10 mouse cellular contexts compared by ENCODE assay signal in the genomic region with DNA sequence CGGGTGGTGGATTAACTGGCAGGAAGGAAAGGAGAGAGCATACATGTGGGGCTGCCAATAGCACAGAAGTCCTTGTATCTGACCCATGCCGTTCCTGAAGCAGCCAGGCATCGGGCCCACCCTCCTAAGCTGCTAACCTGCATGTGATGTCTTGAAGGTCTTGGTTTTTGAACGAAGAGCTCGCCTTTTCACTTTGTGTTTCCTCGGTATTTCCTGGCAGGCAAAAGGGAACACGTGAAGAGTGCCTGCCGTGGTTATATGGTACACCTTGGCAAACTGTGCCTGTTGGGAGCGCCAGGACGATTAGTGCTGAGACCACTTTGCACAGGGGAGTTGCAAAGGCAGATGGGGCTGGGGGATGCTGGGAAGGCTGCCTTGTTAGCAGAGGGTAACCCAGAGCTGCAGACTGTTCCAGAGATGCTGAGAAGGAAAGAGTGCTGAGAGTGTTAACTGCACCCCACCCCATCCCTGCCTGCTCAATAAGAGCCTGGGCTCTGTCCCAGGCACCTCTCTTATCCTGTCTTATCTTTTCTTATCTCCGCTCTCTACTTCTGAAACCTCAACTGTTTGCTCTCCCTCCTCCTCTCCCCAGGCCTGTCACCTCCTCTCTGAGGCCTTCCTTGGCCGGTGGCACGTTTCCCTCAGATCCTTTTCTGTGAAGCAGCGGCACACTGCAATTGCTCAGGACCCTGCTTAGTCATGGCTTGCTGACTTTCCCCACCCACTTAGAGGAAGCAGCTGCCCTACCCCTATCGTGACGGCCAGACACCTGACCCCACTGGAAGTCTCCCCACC. TPM values are rescaled to one million over a fixed set of nuclear protein-coding genes. Genes with fewer than 3 reads are reported as not detected.
DNase-seq lines count a peak whose midpoint lies in the region; ATAC-seq lines count a peak whose summit lies in the region.
"Had no signal": no experiment of that assay in that cellular context is flagged by ENCODE, and none has a peak within 500 bp of the region (broad histone marks: within the 10 kb centered on the region; RNA-seq: fewer than 3 reads in every experiment).

No protein-coding gene starts in this region.

- peak; percentile 88 for DNase-seq in heart, adult 11 months
- DNase-seq in heart, postnatal 36 days, result no peak
- peak; percentile 23 for DNase-seq in thymus, postnatal 25 days
- no peak for DNase-seq in thymus, postnatal 36 days
- DNase-seq in liver, embryonic 13.5 days, result no peak
- no peak for DNase-seq in gastrocnemius, adult 8-10 months (ENCODE audit: low spot score in 2 of 2)
- no peak for DNase-seq in right cerebral cortex, adult 2 months (ENCODE audit: low spot score in 2 of 2)
- DNase-seq in left cerebral cortex, postnatal 36 days (ENCODE audit: low spot score in 2 of 2), result no peak
- DNase-seq: kidney, adult 8-10 months had no signal

- intact Hi-C loops in heart, postnatal 36 days (cut with DNase I), result no loop called here
- intact Hi-C loops in left cerebral cortex, postnatal 36 days (cut with DNase I), result no loop called here

- H3K9ac ChIP-seq in liver, embryonic 13.5 days, result no peak overlapping the region

- H3K4me2 ChIP-seq in liver, embryonic 13.5 days, result peak overlapping the region; percentile 10; the same call in 1 of the 2 replicates

- 23% methylated on average over 16 of the region's 16 CpGs for WGBS in liver, embryonic 13.5 days (ENCODE audit: insufficient replicate concordance)

- H3K27ac ChIP-seq in liver, embryonic 13.5 days, result no peak overlapping the region

- peaks cover 33% of the 10 kb centered on the region for H3K4me1 ChIP-seq in liver, embryonic 13.5 days (replicated peaks)

- no peaks in the 10 kb centered on the region for H3K36me3 ChIP-seq in liver, embryonic 13.5 days

- H3K4me3 ChIP-seq in liver, embryonic 13.5 days (replicated peaks), result no peak overlapping the region

- peak; percentile 46 for ATAC-seq in liver, embryonic 13.5 days (ENCODE audit: low read depth)
- ATAC-seq: Patski had no signal

- H3K27me3 ChIP-seq in liver, embryonic 13.5 days, result 0 out of 2 replicates have a peak, but pooled peaks cover 3% of the 10 kb centered on the region
- H3K27me3 ChIP-seq: Patski had no signal

- no peaks in the 10 kb centered on the region for H3K9me3 ChIP-seq in liver, embryonic 13.5 days (replicated peaks)

RNA-seq across cellular contexts. Expression of a gene that starts 13.0 kb away (rescaled TPM):
- 10 to 100 TPM; 19.2 to 20.0 TPM for total RNA-seq in heart, postnatal 36 days (2021)
- polyA plus RNA-seq in liver, embryonic 13.5 days (2015; fragmentation: Nextera tagmentation; extraction: Ambion mirVana), result 3.5 and 4.0 TPM in 2 replicates
- total RNA-seq in gastrocnemius, adult 8-10 months (2022), result 10 to 100 TPM; 10.4 to 10.9 (median 10.6) TPM
- 10 to 100 TPM; 21.1 to 22.1 TPM for total RNA-seq in left cerebral cortex, postnatal 36 days (2021)

Comparison
In these comparisons a context has a peak if more than half of its experiments do, and no peak if none do; other contexts are left out.
1. DNase-seq: peak in heart, adult 11 months (single experiment) and thymus, postnatal 25 days (single experiment); none in heart, postnatal 36 days (0 of 2), thymus, postnatal 36 days (0 of 2), liver, embryonic 13.5 days (single experiment), gastrocnemius, adult 8-10 months (0 of 2), right cerebral cortex, adult 2 months (0 of 2) and left cerebral cortex, postnatal 36 days (0 of 2).